Mouse (Mus musculus) stomach, postnatal 0 days (tissue): Measurements from ENCODE around the gene Tnfrsf14. TPM values are rescaled to one million over a fixed set of nuclear protein-coding genes. Genes with fewer than 3 reads are reported as not detected.

ENCODE experiments used
- ATAC-seq: fragments of 200-750 bp; cut with Nextera tagmentation; 2 replicates; pipeline ENCODE4 v1.8.0; 2017; ENCODE audit not compliant: low FRiP score, low TSS enrichment
- DNase-seq: peaks from one replicate; pipeline ENCODE4 v3.0.0-alpha.2; 2016; ENCODE audit warnings: low spot score
- H3K27ac ChIP-seq: fragments of 300-500 bp; sonication (generic); replicated peaks from 2 replicates; pipeline ENCODE4 v1.5.1; 2014; ENCODE audit warnings: mild to moderate bottlenecking, control low read depth
- H3K27me3 ChIP-seq: fragments of 300-500 bp; sonication (generic); 2 replicates; pipeline ENCODE4 v1.6.1; 2014; ENCODE audit warnings: low read length; ENCODE audit not compliant: control insufficient read depth, insufficient read depth
- H3K36me3 ChIP-seq: fragments of 300-500 bp; sonication (generic); 2 replicates; pipeline ENCODE4 v1.6.1; 2014; ENCODE audit warnings: low read length, mixed read lengths; ENCODE audit not compliant: control insufficient read depth, insufficient read depth
- H3K4me1 ChIP-seq: fragments of 300-500 bp; sonication (generic); replicated peaks from 2 replicates; pipeline ENCODE4 v1.6.1; 2014; ENCODE audit warnings: antibody characterized with exemption; ENCODE audit not compliant: control insufficient read depth, insufficient read depth
- H3K4me2 ChIP-seq: fragments of 300-500 bp; sonication (generic); replicated peaks from 2 replicates; pipeline ENCODE4 v1.6.1; 2014; ENCODE audit warnings: low read depth, mild to moderate bottlenecking, control low read depth, moderate library complexity
- H3K4me3 ChIP-seq: fragments of 300-500 bp; sonication (generic); 2 replicates; pipeline ENCODE4 v1.5.1; 2014; ENCODE audit warnings: low read depth, low read length, control low read depth
- H3K9ac ChIP-seq: fragments of 300-500 bp; sonication (generic); 2 replicates; pipeline ENCODE4 v1.6.1; 2014; ENCODE audit warnings: mild to moderate bottlenecking, low read length, control low read depth, mixed read lengths
- H3K9me3 ChIP-seq: fragments of 300-500 bp; sonication (generic); 2 replicates; pipeline ENCODE4 v1.6.1; 2016; ENCODE audit warnings: low read length; ENCODE audit not compliant: control insufficient read depth
- CTCF ChIP-seq: IDR thresholded peaks from 2 replicates; pipeline ENCODE4 v1.5.1; 2016; ENCODE audit warnings: antibody characterized with exemption, low read depth, mild to moderate bottlenecking, moderate library complexity
- EP300 ChIP-seq: optimal IDR thresholded peaks from 2 replicates; pipeline ENCODE3; 2016; ENCODE audit warnings: antibody characterized with exemption
- WGBS: fragments of 180-500 bp; shearing (Covaris S2); extraction: QIAGEN DNeasy Blood & Tissue Kit; methylation state at CpG from one replicate; pipeline ENCODE4 v1.1.7; 2014; 5-methylcytosine and 5-hydroxymethylcytosine counted together
- polyA plus RNA-seq: library from polyadenylated mRNA; unstranded; fragments of >200 nt; fragmentation: Nextera tagmentation; extraction: Ambion mirVana; gene quantifications from 2 replicates; pipeline ENCODE4 v1.2.1, GENCODE M21; 2015

Tnfrsf14 gene
- polyA plus RNA-seq, 1 experiment from 2014 or later, result 0.61 TPM

DNA sequence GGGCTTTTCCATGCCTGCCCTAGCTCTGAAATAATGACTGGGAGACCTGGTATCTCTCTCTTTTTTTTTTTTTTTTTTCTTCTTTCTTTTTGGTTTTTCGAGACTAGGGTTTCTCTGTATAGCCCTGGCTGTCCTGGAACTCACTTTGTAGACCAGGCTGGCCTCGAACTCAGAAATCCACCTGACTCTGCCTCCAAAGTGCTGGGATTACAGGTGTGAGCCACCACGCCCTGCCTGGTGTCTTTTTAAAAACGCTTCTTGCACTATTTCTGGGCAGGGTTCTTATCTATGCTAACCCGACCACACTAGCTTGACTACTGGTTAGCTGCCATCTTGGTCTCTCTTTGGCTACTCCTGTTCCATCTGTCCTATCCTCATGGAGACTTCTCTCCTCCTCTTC, 19.9 kb downstream of the Tnfrsf14 start:
- no peak for TF ChIP-seq EP300
- no peak for TF ChIP-seq CTCF
- Histone ChIP-seq H3K9me3 (no peaks in the 10 kb centered on the region), H3K4me2 (no peak overlapping the region), H3K27ac (no peak overlapping the region), H3K27me3 (no peaks in the 10 kb centered on the region), H3K36me3 (no peaks in the 10 kb centered on the region), H3K9ac (no peak overlapping the region), H3K4me3 (no peak overlapping the region), H3K4me1 (peaks cover 2% of the 10 kb centered on the region)
- ATAC-seq, result no peak
- DNase-seq, result no peak
- 88% methylated on average over 5 of the region's 5 CpGs for WGBS

DNA sequence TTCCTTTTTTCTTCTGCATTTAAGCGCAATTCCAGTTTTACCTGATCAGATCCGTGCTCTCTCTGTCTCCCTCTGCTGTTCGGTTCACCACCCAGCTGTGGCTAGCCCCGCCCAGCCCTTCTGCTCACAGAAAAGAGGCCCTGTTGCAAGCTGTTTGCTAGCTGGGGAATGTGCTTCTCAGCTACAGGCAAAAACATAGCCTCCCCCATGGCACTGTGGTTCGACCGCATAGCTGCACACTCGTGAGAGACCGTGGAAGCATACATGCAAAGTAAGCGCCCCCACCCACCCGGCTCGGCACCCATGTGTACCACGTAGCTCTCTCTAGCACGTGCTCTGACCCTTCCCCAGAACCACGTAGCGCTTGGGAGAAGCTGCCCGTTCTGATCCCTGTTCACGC, 20.5 kb downstream of the Tnfrsf14 start:
- Histone ChIP-seq H3K9ac (no peak overlapping the region), H3K4me3 (no peak overlapping the region), H3K4me2 (peak overlapping the region; percentile 25; the same call in 1 of the 2 replicates), H3K36me3 (no peaks in the 10 kb centered on the region), H3K4me1 (peaks cover 2% of the 10 kb centered on the region), H3K27ac (peak overlapping the region; percentile 24; the same call in 1 of the 2 replicates), H3K9me3 (no peaks in the 10 kb centered on the region), H3K27me3 (no peaks in the 10 kb centered on the region)
- WGBS, result 25% methylated on average over 17 of the region's 17 CpGs
- DNase-seq (peak; percentile 89), ATAC-seq (peak; percentile 76)
- TF ChIP-seq CTCF, result peak; percentile 90
- TF ChIP-seq EP300, result no peak

DNA sequence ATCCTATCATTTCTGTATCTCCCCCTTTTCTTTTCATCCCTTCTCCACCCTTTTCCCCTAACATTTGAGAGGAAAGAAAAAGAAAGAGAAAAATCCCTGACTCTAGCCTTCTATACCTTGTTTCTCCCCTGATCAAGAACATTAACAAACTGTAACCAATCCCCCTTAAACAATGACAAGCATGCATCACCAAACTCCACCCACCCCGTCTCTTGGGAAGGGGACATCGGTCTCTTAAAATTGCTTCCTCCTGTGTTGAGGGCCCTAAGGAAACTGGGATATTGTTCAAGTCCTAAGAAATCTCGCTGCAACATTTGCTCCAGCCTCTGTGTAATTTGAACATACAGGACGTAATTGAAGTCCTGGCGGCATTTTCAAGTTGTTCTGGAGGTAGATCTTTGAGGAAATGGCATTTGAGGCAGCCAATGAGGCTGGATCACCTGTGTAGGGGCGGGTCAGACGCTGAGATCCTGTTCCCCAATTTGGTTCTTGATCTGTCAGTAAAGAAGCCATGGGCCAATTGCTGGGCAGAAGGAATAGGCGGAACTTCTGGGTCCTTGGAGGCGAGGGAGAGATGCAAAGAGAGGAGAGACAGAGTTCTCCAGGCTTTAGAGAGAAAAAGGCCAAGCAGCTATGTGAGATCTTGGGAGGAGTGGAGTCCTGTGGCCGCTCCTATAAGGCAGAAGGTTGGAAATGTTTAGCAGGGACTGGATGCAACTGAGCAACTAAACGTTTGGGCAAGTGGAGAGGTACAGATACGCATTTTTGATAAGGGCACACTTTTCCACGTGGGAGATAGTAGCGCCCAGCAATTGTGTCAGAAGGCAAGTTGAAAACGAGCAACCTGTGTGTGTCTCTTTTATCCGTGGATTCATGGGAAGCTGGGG, 23.9 kb downstream of the Tnfrsf14 start:
- no peak overlapping the region for H3K27ac ChIP-seq
- no peaks in the 10 kb centered on the region for H3K9me3 ChIP-seq
- no peak for TF ChIP-seq CTCF
- TF ChIP-seq EP300, result no peak
- DNase-seq, result peak; percentile 89
- H3K4me1 ChIP-seq, result no peaks in the 10 kb centered on the region; the same call in 1 of the 2 replicates
- ATAC-seq, result peak; percentile 95
- H3K4me2 ChIP-seq, result peak overlapping the region; percentile 65
- H3K4me3 ChIP-seq, result peak overlapping the region; percentile 36
- peak overlapping the region; percentile 45 for H3K9ac ChIP-seq
- H3K36me3 ChIP-seq, result no peaks in the 10 kb centered on the region
- WGBS, result 1% methylated on average over 16 of the region's 16 CpGs
- no peaks in the 10 kb centered on the region for H3K27me3 ChIP-seq

DNA sequence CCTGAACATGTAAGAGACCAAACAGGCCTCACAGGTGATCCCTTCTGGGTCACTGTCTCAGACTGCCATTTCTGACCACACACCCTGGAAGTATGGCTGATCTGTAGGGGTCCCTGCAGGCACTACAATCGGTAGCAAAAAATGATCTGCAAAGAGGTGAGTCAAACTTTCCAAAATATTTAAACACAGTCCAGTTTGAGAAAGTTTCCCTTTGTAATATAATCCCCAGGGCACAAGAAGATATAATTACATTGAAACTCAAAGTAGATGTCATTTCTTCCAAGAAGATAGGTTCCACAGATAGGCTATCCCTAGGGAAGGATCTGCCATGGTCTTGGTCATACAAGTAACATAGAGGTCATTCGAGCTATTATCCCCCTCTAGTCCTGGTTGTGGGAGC, 26.0 kb downstream of the Tnfrsf14 start:
- H3K9me3 ChIP-seq, result no peaks in the 10 kb centered on the region
- H3K27ac ChIP-seq, result no peak overlapping the region
- peaks cover 5% of the 10 kb centered on the region for H3K4me1 ChIP-seq
- no peak overlapping the region for H3K9ac ChIP-seq
- no peak for TF ChIP-seq CTCF
- no peak for TF ChIP-seq EP300
- no peak for ATAC-seq
- no peaks in the 10 kb centered on the region for H3K36me3 ChIP-seq
- 78% methylated on average over 2 of the region's 2 CpGs for WGBS
- no peak for DNase-seq
- no peaks in the 10 kb centered on the region for H3K27me3 ChIP-seq
- no peak overlapping the region for H3K4me3 ChIP-seq
- no peak overlapping the region for H3K4me2 ChIP-seq

DNA sequence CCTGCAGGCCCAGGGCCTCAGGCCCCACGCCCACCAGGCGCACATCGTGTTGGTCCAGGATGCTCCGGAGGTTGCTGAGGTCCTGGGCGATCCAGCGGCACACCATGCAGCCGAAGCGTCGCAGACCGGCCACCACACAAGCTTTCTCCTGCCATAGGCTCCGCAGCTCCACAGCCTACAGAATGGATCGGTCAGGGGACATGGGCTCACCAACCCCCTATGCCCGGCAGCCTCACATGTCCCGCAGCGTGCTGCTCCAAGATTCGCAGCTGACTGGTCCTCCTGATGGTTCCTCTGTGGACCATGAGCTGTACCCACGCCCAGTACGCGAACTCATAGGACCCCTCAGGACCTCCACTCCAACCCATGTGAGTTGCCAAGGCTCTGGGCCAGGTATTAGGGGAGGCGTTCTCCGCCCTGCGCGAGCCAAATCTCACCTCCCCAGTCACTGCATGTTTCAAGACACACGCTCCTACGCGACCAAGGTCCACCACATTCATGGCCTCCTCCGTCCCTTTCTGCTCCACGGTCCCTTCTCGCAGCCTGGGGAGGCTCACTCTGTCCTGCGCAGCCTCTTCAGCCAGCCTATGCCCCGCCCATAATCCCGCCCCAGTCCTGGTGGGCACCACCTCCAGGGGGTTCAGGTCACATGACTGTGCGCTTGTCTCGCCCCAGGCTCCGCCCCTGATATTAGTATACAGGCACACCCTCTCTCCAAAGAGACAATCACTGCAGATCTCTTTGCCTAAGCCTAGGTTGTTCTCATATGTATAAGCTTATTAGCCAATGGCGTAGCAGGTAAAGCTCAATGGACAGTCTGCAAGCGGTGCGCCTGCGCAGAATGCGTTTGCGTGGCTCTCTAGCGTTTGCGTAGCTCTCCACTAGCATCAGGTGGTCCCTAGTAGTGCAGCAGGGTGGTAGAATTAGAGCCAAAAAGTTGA, 29.6 kb downstream of the Tnfrsf14 start, which contains the start of gene Fam213b:
Fam213b (minus strand) TSS at position 630 of the 941 bp plus-strand sequence.
- TF ChIP-seq EP300, result no peak
- peak within 1 kb of the TSS; percentile 60 for H3K9ac ChIP-seq
- H3K9me3 ChIP-seq, result no peaks in the 10 kb centered on the region
- 3% methylated on average over 43 of the region's 43 CpGs for WGBS
- peaks cover 5% of the 10 kb centered on the region; the same call in 1 of the 2 replicates for H3K4me1 ChIP-seq
- DNase-seq (peak; percentile 92), ATAC-seq (peak; percentile 95)
- H3K27me3 ChIP-seq, result no peaks in the 10 kb centered on the region
- H3K27ac ChIP-seq, result peak within 1 kb of the TSS; percentile 74
- peak within 1 kb of the TSS; percentile 54 for H3K4me3 ChIP-seq
- H3K36me3 ChIP-seq, result no peaks in the 10 kb centered on the region; the same call in 1 of the 2 replicates
- peak within 1 kb of the TSS; percentile 93 for H3K4me2 ChIP-seq
